Mouse (Mus musculus) E14TG2a.4 (cell line): ENCODE results near the gene Plpp1.

Source experiments
- CTCF ChIP-seq: conservative IDR thresholded peaks from 2 replicates; pipeline ENCODE4 v1.5.1; 2014; ENCODE audit warnings: low read length
- POU5F1 ChIP-seq: IDR thresholded peaks from 2 replicates; pipeline ENCODE4 v1.6.1; 2014; ENCODE audit warnings: low read length, borderline replicate concordance

DNA sequence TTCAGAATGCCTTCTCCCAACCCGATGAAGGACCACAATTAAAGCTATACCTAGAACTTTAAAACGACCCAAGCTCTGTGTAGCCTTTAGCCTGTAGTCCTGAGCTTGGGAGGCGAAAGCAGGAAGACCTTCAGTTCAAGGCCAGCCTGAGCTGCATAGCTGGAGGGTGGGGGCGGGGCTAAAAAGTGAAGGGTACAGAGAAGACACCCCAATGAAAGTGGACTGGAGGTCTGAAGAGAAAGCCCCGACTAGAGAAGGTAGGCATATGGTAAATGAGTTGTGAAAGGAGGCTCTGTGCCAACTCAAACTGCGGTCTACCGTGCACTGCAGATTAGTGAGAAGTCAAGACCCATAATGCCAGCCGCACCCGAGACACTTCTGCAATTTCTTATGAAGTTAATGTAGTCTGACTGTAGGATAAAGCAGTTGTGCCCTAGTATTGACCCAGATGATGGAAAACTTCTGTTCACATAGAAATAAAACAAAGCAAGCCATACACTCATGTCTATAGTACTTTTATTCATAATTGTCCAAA, 37.1 kb downstream of the Plpp1 start:
- TF ChIP-seq CTCF (no peak), POU5F1 (no peak)
